Mouse (Mus musculus): ENCODE data around the gene Tpmt.
A peak's percentile ranks its signal among the peaks of the same experiment; 100 is the strongest.

Tpmt gene

DNA sequence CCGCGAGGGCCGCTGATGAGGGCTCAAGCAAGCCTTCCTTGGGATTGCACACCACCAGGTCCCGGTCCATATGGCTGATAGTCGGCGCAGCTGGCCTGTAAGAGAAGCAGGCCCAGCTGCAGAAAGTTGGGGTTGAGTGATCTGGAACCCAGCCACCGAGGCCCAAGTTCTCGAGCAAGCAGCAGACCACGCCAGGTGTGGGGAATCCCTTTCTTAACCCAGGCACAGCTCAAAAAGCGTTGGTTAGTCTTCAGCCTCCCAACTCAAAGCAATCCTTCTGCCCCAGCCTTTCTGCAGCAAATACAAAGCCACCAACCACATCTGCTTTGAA, at the start of gene Tpmt:
Gene Tpmt, minus strand, starts transcription at position 121 of the 331 bp plus-strand sequence.
- DNase-seq (ENCODE audit: inconsistent ontology term) = no peak

DNA sequence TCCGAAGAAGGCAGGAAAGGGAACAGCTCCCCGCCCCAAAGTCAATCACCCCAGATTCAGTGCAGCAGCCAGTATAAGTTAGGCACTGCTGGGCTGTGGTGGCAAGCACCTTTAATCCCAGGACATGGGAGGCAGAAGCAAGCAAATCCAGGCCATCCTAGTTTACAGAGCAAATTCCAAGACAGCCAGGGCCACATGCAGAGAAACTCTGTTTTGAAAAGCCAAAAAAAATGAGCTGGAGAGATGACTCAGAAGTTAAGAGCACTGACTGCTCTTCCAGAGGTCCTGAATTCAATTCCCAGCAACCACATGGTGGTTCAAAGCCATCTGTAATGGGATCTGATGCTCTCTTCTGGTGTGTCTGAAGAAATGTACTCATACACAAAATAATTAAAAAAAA, 49.3 kb upstream of the Tpmt start:
- no peak for DNase-seq (ENCODE audit: inconsistent ontology term)

GRCm38 (mm10) chr13:47089271-47089670, 44.7 kb upstream of the Tpmt start:
- no peak for DNase-seq (ENCODE audit: inconsistent ontology term)

GRCm38 (mm10) chr13:47088433-47088832, 43.9 kb upstream of the Tpmt start:
- no peak for DNase-seq (ENCODE audit: inconsistent ontology term)

GRCm38 (mm10) chr13:47080905-47081505, 36.5 kb upstream of the Tpmt start:
- DNase-seq (ENCODE audit: inconsistent ontology term) = no peak

DNA sequence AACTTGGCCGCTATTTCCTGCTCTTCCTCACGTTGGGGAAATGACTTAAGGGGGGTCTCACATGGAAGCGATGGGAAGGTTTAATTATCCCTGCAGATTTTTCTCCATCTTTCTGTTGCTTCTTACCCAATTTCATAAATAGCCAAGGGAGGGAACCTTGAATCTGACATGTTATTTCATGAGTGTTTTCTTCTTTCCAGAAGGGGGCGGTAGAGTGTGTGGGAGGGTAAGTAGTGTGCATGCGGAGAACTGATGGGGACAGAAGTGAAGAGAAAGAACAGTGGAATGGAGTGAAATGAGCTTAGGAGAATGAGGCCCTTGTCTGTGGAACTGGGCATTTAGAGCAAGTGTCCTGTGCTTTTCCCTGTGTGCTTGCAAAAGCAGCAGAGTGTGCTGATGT, 34.3 kb upstream of the Tpmt start:
- no peak for DNase-seq (ENCODE audit: inconsistent ontology term)

DNA sequence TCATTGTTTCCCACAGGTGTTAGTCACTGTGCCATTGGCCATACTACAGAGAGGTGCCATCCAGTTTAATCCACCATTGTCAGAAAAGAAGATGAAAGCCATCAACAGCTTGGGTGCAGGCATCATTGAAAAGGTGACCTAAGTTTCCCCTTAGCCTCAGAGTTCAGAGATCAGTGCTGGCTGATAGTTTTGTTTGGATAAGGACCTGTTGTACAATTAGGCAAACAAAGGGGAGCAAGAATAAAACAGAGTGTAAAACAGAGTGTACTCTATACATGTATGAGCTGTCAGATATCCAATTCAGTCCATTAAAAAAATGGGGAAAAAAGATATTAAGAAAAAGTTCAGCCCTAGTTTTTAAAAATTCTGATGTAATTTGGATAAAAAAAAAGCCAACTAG, 32.8 kb upstream of the Tpmt start:
- DNase-seq (ENCODE audit: inconsistent ontology term) = no peak

- DNase-seq (ENCODE audit: inconsistent ontology term) = no peak
Measured at GRCm38 (mm10) chr13:47076156-47076555, 31.6 kb upstream of the Tpmt start.

- no peak for DNase-seq (ENCODE audit: inconsistent ontology term)
Measured at GRCm38 (mm10) chr13:47072484-47072883, 27.9 kb upstream of the Tpmt start.

DNA sequence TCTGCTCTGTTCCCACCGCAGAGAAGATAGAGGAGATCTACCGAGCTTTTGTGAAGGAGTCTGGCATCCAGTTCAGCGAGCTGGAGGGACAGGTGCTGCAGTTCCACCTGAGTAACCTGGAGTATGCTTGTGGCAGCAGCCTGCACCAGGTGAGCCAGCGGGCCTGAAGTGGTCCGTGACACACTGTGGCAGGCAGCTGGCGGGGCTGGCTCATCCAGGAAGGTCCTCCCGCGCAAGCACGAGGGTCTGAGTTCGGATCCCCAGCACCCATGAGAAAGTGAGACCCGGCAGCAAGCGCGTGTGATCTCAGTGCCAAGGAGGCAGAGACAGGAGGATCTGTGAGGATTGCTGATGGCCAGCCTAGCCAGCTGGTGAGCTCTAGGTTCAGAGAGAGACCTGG, 27.3 kb upstream of the Tpmt start:
- DNase-seq (ENCODE audit: inconsistent ontology term) = no peak

GRCm38 (mm10) chr13:47070329-47071080, 26.0 kb upstream of the Tpmt start:
- DNase-seq (ENCODE audit: inconsistent ontology term) = no peak

- DNase-seq (ENCODE audit: inconsistent ontology term) = no peak
Measured at GRCm38 (mm10) chr13:47067001-47067400, 22.5 kb upstream of the Tpmt start.

GRCm38 (mm10) chr13:47066516-47066915, 22.0 kb upstream of the Tpmt start:
- no peak for DNase-seq (ENCODE audit: inconsistent ontology term)

DNA sequence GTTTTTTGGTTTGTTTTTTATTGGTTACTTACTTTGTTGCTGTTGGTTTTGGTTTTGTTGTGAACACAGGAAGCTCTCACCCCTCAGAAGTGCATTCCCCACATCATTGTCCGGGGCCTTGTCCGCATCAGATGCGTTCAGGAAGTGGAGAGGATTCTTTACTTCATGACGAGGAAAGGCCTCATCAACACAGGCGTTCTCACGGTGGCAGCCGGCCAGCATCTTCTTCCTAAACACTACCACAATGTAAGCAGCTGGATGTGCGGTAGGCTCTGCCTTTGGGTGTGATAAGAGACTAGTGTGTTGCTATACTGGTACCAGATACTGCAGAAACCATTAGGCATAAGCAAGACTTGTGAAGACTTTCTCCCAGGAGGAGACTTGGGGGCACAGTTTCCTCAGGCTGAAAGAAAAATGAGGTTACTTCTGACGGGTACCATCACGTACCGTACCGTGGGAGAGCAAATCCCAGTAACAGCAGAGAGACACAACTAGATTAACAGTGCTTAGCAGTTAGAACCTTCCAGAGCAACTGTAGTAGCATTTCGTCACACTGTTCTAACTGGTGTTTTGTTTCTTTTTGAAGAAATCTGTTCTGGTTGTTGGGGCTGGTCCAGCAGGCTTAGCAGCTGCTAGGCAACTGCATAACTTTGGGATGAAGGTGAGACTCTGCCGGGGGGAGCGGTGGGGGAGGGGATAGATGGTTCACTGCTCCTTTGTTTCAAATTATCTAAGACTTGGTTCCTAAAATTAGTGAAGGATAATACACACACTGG, 19.6 kb upstream of the Tpmt start:
- DNase-seq (ENCODE audit: inconsistent ontology term) = no peak

- DNase-seq (ENCODE audit: inconsistent ontology term) = no peak
Measured at GRCm38 (mm10) chr13:47062756-47063155, 18.2 kb upstream of the Tpmt start.

DNA sequence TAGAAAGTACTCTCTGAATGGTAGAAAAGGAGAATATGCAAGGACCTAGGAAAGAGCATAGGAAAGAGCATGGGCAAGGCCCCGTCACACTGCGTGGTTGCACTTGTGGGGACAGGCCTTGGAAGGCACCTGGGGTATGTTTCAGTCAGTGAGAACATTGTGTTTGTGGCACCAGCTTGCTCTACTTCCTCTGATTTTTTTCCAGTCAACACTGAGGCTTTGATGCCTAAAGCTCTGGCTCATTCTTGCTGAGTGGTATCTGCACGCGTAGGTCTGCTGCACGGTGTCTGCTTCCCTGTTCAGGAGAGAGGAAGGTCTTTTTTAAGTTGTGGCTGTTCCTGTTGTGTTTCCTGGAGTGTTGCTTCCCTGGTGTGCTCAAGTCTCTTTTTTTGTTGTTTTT, 12.2 kb upstream of the Tpmt start:
- DNase-seq (ENCODE audit: inconsistent ontology term) = no peak

DNA sequence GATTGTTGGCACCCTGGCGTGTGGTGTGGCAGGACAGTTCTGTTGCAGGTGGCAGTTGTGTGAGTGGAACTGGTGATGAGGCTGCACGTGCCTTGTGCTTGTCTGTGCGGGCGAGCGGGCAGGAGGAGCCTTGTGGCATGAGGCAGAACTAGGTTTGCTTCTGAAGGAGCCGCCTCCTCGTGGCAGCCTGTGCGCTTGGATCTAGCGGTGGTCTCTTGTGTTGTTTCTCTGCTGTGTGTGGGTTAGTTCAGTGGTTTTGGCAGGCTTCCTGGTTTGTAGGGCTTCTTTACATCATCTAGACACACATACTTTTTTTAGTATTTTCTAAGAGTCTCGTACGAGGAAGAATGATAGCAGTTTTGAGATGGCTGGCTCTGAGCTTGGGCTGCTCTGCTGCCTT, 11.6 kb upstream of the Tpmt start:
- no peak for DNase-seq (ENCODE audit: inconsistent ontology term)

DNA sequence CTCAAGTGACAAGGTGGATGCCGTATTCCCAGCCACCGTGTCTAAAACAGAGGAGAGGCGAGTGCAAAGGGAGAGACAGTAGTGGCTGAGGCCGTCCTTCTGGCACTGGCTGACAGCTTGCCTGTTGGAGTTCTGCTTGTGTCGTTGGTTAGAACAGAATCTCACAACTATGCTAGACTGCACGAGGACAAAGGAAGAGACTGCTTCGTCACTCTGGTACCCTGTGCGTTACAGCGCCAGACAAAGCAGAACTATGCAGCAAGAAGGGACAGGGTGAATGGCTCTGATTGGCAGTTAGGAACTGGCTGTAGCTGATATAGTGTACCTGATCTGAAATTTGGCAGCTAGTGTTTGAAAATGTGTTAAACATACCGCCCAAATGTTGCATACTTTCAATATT, 9.4 kb upstream of the Tpmt start:
- DNase-seq (ENCODE audit: inconsistent ontology term) = peak; percentile 86

DNA sequence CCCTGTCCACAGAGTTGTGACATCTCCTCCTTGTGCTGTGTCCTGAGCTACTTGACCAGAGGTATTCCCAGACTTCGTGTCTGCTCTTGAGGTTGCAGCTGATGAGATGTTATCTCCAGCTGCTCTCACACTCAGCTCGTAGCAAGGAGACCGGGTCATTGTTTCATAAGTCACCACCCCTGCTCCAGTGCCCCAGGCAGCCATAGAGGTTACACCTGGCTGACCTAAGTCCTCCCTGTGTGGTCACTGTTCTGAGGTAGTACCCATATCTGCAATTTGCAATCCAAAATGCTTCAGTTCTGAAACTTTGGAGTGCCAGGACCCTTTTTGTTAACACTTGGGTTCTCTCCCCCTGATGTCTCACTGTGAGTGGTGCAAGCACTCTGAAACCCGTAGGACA, 5.5 kb upstream of the Tpmt start:
- DNase-seq (ENCODE audit: inconsistent ontology term) = no peak

GRCm38 (mm10) chr13:47047996-47048395, 3.5 kb upstream of the Tpmt start:
- no peak for DNase-seq (ENCODE audit: inconsistent ontology term)

DNA sequence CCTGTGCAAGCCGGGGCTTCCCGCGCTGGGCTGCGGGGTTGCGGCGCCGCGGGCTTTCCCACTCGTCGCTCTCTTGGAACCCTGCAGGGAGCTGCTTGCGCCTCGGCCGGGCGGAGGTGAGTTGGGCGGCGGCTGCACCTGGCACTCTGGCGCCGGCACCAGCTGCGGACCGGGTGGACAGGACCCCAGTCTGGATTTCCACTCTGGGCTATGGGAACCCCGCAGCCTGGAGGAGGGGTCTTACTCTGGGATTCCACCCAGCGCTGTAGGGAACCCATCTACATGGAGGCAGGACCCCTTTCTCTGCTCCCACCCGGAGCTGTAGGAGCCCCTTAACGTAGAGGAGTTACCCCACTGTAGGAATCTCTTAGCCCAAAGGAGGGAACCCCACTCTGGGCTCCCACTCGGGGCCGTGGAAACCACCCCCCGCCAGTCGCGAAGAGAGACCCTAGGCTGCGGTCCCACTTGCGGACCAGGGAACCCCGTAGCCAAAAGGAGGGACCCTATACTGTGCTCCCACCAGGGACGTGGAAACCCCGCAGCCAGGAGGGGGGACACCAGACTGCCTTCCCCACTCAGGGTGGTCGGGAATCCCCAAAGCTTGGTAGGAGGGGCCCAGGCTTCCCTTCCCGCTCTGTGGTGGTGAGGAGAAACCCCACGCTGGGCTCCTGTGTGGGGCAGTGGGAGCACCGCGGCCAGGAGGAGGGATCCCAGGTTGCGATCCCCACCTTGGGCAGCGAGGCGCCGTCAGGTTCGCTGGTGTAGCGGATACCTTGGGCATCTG, 512 bp downstream of the Tpmt start:
- DNase-seq (ENCODE audit: inconsistent ontology term) = peak; percentile 31

GRCm38 (mm10) chr13:47043030-47043680, 1.4 kb downstream of the Tpmt start, which contains the start of gene Kdm1b:
TSS of gene Kdm1b (plus strand) at chr13:47043499.
- DNase-seq (ENCODE audit: inconsistent ontology term) = peak; percentile 100

Data from Muller cell, postnatal 12 days (primary cell).